Mouse (Mus musculus) lung, adult 18-20 months (tissue): ENCODE data around the gene Cd209d.
"Not testable (repeated sequence)": the region's sequence is repeated elsewhere in the genome, so short reads cannot be mapped to it uniquely, and the experiment has no call there.

Experiments
- DNase-seq, 2 experiments: peaks; one replicate each; pipeline ENCODE4 v3.0.0; 2022; ENCODE audit warnings: mixed read lengths in 2 of 2

Gene Cd209d

DNA sequence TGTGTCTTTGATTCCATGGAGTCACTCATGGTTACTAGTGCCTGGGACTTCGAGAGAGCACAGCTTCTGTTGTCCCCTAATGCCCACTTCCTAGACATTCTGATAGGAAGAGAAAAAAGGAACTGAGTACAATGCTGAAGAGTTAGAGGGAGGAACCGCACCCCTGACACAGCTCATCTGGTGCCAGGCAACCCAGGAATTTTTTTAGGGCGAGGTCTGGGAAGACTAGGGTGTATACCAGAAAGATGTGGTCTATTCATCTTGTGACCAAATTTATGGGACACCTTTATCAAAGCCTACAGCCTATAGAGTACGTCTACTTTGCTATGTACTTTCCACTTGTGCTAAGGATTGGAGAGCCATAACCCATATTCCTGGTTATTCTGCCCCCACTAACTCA lies at the start of gene Cd209d:
TSS of gene Cd209d (minus strand) at position 101 of the 400 bp plus-strand sequence.
- DNase-seq, result no peak

- DNase-seq, result no peak
Measured at GRCm38 (mm10) chr8:3926744-3927143, 48.4 kb upstream of the Cd209d start, which contains the start of gene Cd209b. Gene Cd209b (minus strand): TSS chr8:3926844.

DNA sequence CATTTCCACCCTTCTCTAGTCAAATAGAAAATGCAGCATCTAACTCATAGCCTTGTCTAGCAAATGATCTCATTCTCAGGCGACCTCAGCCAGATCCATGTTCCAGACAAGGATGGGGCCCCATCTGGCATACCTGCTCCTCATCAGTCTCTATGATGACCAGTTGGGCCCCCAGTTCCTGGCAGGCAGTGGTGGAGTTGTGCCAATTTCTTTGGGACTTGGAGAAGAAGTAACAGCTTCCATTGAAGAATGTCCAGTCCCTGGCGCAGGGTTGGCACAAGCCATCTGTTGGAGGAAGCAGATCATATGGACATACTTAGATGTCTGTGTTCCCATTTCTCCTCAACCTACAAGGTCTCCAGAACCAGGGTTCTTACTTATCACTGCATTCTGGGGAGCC lies 2.2 kb downstream of the Cd209d start:
- no peak for DNase-seq

DNA sequence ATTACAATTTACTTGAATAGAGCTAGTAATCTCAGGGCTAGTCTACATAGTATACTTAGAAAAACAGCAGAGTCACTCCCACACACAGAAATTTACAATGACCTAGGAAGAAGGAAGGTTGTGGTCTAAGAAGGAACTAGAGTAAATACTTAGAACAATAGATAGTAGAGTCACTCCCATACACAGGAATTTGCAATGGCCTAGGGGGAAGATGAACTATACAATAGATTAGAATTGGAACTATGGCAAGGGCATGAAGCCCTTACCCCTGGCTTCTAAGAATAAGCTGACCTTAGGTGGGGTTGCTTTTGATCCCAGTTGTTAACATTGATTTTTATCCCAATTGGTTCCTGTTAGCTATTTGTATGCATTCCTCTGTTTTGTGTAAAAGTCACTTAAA lies 15.6 kb downstream of the Cd209d start:
- DNase-seq, result not testable (repeated sequence)

DNA sequence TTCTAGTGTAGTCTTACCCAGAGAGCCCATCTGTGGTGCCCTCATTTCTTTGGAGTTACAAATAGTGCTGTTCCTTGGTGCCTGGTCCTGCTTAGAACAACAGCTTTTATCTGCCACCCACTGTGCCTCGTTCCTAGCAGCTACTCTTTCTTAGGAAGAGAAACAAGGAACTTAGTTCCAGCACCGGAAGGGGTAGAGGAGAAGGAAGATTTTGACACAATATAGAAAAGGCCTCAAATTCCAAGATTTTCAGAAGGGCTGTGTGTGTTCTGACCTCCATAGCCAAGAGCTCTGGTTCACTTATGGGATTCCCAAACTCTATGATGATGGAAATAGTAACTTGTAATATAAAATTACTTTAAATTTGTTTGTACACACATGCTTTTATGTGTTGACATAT lies 24.1 kb downstream of the Cd209d start, which contains the start of gene Cd209e:
TSS of gene Cd209e (minus strand) at position 101 of the 400 bp plus-strand sequence.
- no peak for DNase-seq
